Mouse (Mus musculus): ENCODE measurements around the gene Abce1. TPM values are rescaled to one million over a fixed set of nuclear protein-coding genes. Genes with fewer than 3 reads are reported as not detected.

Gene Abce1
- polyA plus RNA-seq, 1 experiment, result 50.3 TPM

GRCm38 (mm10) chr8:79641119-79641518 lies 70.4 kb downstream of the Abce1 start:
- DNase-seq (ENCODE audit: extremely low spot score in 1 of 2, low spot score in 1 of 2), result no peak

- peak; percentile 15 to 57 for DNase-seq (ENCODE audit: extremely low spot score in 1 of 2, low spot score in 1 of 2)
These were observed 71.7 kb downstream of the Abce1 start, which contains the start of gene Otud4 for GRCm38 (mm10) chr8:79639586-79640451. Otud4 (plus strand) TSS chr8:79639618.

DNA sequence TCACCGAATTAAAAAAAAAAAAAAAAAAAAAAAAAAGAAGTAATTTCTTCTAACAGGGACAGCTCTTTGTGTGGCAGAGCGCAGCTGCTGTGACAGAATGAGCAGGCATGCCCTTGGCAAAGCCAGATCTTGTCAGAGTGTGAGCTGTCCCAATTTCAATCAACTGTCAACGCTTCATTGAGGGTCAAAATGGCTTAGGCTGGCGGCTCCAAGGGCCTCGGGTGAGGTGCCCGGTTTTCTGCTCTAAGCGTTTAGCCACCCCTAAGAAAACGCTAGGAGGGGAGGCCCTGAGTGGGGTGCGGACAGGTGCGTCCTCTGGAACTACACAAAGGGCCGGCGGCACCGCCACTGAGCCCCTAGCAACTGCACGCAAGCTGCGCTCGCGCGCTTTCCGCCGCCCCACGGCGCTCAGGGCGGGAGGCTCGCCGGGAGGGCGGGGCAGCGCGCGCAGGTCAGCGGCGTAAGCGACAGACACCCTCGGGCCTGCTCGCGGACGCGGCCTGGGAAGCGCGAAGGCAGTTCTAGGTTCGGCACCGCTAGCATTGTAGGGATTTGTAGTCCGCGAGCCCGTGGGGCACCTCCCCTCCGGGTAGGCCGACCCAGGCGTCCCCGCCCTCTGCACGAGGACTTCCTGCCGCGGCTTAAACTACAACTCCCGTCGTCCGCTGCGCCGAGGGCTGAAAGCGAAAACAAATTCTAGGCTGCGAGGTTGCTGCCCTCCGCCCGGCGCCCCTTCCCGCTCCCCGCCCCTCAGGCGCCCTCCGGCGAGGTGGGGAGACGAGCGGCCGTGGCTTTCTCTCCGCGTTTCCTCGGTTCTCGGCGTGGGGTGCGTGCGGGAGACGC lies 72.6 kb downstream of the Abce1 start:
- peak; percentile 98 to 99 for DNase-seq (ENCODE audit: extremely low spot score in 1 of 2, low spot score in 1 of 2)

- DNase-seq (ENCODE audit: extremely low spot score in 1 of 2, low spot score in 1 of 2), result peak in 1 of 2 experiments; percentile 25
These were observed 73.4 kb downstream of the Abce1 start for GRCm38 (mm10) chr8:79638001-79638706.

GRCm38 (mm10) chr8:79637237-79637636 lies 74.3 kb downstream of the Abce1 start:
- DNase-seq (ENCODE audit: extremely low spot score in 1 of 2, low spot score in 1 of 2), result no peak

DNA sequence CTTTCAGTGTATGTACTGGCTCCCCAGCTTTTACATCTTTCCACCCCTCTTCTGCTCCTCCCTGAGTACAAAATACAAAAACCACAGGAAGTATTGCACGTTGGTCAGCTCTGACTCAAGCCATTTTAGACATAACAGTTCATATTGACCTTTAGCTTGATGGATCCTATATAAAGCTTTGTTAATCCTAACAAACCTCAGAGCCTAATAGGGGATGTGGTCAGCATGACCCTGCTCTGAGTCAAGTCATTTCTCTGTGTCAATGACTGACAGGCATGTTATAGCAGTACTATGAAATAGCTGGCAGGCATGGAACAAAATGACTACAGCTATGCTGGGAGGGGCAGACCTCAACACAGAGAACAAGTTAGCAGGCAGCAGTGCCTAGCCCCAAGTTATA lies 75.4 kb downstream of the Abce1 start:
- no peak for DNase-seq (ENCODE audit: extremely low spot score in 1 of 2, low spot score in 1 of 2)

DNA sequence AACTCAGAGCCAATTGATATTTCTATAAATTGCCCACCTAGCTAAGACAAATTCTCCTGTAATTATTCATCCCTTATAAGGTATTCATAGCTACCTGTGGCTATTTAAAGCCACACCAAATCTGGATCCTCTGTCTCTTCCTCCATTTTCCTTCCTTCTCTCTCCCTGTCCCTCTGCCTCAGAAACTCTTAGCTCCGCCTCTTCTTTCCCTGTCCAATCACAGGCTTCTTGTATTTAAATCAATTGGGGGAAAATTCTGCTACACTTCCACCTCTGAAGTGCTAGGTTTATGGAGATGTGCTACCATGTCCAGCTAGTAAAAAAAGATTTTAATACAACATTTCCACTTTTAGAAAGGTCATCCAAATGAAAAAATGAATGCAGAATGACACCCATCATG lies 76.0 kb downstream of the Abce1 start:
- DNase-seq (ENCODE audit: extremely low spot score in 1 of 2, low spot score in 1 of 2), result no peak

Other genes with a start within 250 kb of the Abce1 start
- 26.4 and 28.6 TPM in 2 replicates for gene Otud4, start 72.1 kb downstream of the Abce1 start, polyA plus RNA-seq (2012; rRNA removed)
- 6.8 and 7.4 TPM in 2 replicates for gene Anapc10, start 80 bp upstream of the Abce1 start, polyA plus RNA-seq (2012; rRNA removed)